Mouse (Mus musculus): Measurements from ENCODE around the gene Rab9. TPM values are rescaled to one million over a fixed set of nuclear protein-coding genes. Genes with fewer than 3 reads are reported as not detected.

The Rab9 gene
- total and polyA plus RNA-seq, 3 experiments, result 2.4 to 83.3 (median 44.6) TPM

GRCm38 (mm10) chrX:166499496-166500190, 20.0 kb upstream of the Rab9 start:
- Histone ChIP-seq H3K4me1 (ENCODE audit: insufficient read depth, low read depth, low read length) (peaks cover 2% of the 10 kb centered on the region; the same call in 1 of the 2 replicates), H3K9me3 (replicated peaks) (no peaks in the 10 kb centered on the region), H3K4me3 (ENCODE audit: low read depth, low read length) (no peak overlapping the region), H3K36me3 (replicated peaks) (peaks cover 22% of the 10 kb centered on the region), H3K27me3 (ENCODE audit: insufficient read depth, low read length) (no peaks in the 10 kb centered on the region)
- TF ChIP-seq GATA2 (IDR thresholded peaks at IDR 0.05; ENCODE audit: borderline replicate concordance, low read depth, low read length), result no peak
- no peak for DNase-seq (ENCODE audit: low spot score)
- ATAC-seq (ENCODE audit: extremely low read depth, insufficient number of reproducible peaks, low FRiP score, poor library complexity, severe bottlenecking), result no peak

GRCm38 (mm10) chrX:166497771-166498170, 18.1 kb upstream of the Rab9 start:
- TF ChIP-seq GATA2 (IDR thresholded peaks at IDR 0.05; ENCODE audit: borderline replicate concordance, low read depth, low read length), result no peak
- TF ChIP-seq POLR2AphosphoS5 (IDR thresholded peaks at IDR 0.05; ENCODE audit: insufficient replicate concordance, low read depth, low read length), result no peak
- no peak for TF ChIP-seq CTCF (IDR thresholded peaks at IDR 0.05; ENCODE audit: low read depth, low read length)
- TF ChIP-seq GATA1 (IDR thresholded peaks at IDR 0.05; ENCODE audit: borderline replicate concordance, low read length), result no peak
- no peak for TF ChIP-seq TAL1 (conservative IDR thresholded peaks at IDR 0.05; ENCODE audit: low read depth, low read length)
- Histone ChIP-seq H3K4me1 (ENCODE audit: insufficient read depth, low read depth, low read length) (peaks cover 2% of the 10 kb centered on the region; the same call in 1 of the 2 replicates), H3K9me3 (replicated peaks) (no peaks in the 10 kb centered on the region), H3K36me3 (replicated peaks) (peaks cover 9% of the 10 kb centered on the region), H3K27me3 (ENCODE audit: insufficient read depth, low read length) (no peaks in the 10 kb centered on the region), H3K4me3 (ENCODE audit: low read depth, low read length) (no peak overlapping the region)
- ATAC-seq (ENCODE audit: extremely low read depth, insufficient number of reproducible peaks, low FRiP score, poor library complexity, severe bottlenecking) (no peak), DNase-seq (ENCODE audit: low spot score) (no peak)

GRCm38 (mm10) chrX:166495052-166495451, 15.4 kb upstream of the Rab9 start:
- ATAC-seq (ENCODE audit: extremely low read depth, insufficient number of reproducible peaks, low FRiP score, poor library complexity, severe bottlenecking) (no peak), DNase-seq (ENCODE audit: low spot score) (no peak)
- no peak for TF ChIP-seq CTCF (IDR thresholded peaks at IDR 0.05; ENCODE audit: low read depth, low read length)
- TF ChIP-seq GATA1 (IDR thresholded peaks at IDR 0.05; ENCODE audit: borderline replicate concordance, low read length), result no peak
- TF ChIP-seq TAL1 (conservative IDR thresholded peaks at IDR 0.05; ENCODE audit: low read depth, low read length), result no peak
- TF ChIP-seq POLR2AphosphoS5 (IDR thresholded peaks at IDR 0.05; ENCODE audit: insufficient replicate concordance, low read depth, low read length), result no peak
- TF ChIP-seq GATA2 (IDR thresholded peaks at IDR 0.05; ENCODE audit: borderline replicate concordance, low read depth, low read length), result no peak
- no peaks in the 10 kb centered on the region for H3K27me3 ChIP-seq (ENCODE audit: insufficient read depth, low read length)
- H3K36me3 ChIP-seq (replicated peaks), result no peaks in the 10 kb centered on the region
- H3K9me3 ChIP-seq (replicated peaks), result no peaks in the 10 kb centered on the region
- peaks cover 2% of the 10 kb centered on the region; the same call in 1 of the 2 replicates for H3K4me1 ChIP-seq (ENCODE audit: insufficient read depth, low read depth, low read length)
- H3K4me3 ChIP-seq (ENCODE audit: low read depth, low read length), result no peak overlapping the region

GRCm38 (mm10) chrX:166478631-166479364, 869 bp downstream of the Rab9 start:
- peak; percentile 1 for DNase-seq (ENCODE audit: low spot score)
- no peaks in the 10 kb centered on the region for H3K9me3 ChIP-seq (replicated peaks)
- no peaks in the 10 kb centered on the region for H3K27me3 ChIP-seq (ENCODE audit: insufficient read depth, low read length)
- ATAC-seq (ENCODE audit: extremely low read depth, insufficient number of reproducible peaks, low FRiP score, poor library complexity, severe bottlenecking), result no peak
- peaks cover 30% of the 10 kb centered on the region for H3K36me3 ChIP-seq (replicated peaks)
- TF ChIP-seq POLR2AphosphoS5 (IDR thresholded peaks at IDR 0.05; ENCODE audit: insufficient replicate concordance, low read depth, low read length) (no peak), GATA2 (IDR thresholded peaks at IDR 0.05; ENCODE audit: borderline replicate concordance, low read depth, low read length) (no peak), CTCF (IDR thresholded peaks at IDR 0.05; ENCODE audit: low read depth, low read length) (no peak), TAL1 (conservative IDR thresholded peaks at IDR 0.05; ENCODE audit: low read depth, low read length) (no peak), GATA1 (IDR thresholded peaks at IDR 0.05; ENCODE audit: borderline replicate concordance, low read length) (no peak)
- peak overlapping the region; percentile 77 for H3K4me3 ChIP-seq (ENCODE audit: low read depth, low read length)
- H3K4me1 ChIP-seq (ENCODE audit: insufficient read depth, low read depth, low read length), result no peaks in the 10 kb centered on the region; the same call in 1 of the 2 replicates

- ATAC-seq (ENCODE audit: extremely low read depth, insufficient number of reproducible peaks, low FRiP score, poor library complexity, severe bottlenecking), result no peak
- no peak overlapping the region for H3K4me3 ChIP-seq (ENCODE audit: low read depth, low read length)
- H3K27me3 ChIP-seq (ENCODE audit: insufficient read depth, low read length), result no peaks in the 10 kb centered on the region
- no peaks in the 10 kb centered on the region for H3K9me3 ChIP-seq (replicated peaks)
- TF ChIP-seq GATA2 (IDR thresholded peaks at IDR 0.05; ENCODE audit: borderline replicate concordance, low read depth, low read length) (no peak), TAL1 (conservative IDR thresholded peaks at IDR 0.05; ENCODE audit: low read depth, low read length) (no peak), GATA1 (IDR thresholded peaks at IDR 0.05; ENCODE audit: borderline replicate concordance, low read length) (no peak), CTCF (IDR thresholded peaks at IDR 0.05; ENCODE audit: low read depth, low read length) (no peak), POLR2AphosphoS5 (IDR thresholded peaks at IDR 0.05; ENCODE audit: insufficient replicate concordance, low read depth, low read length) (no peak)
- no peak for DNase-seq (ENCODE audit: low spot score)
- no peaks in the 10 kb centered on the region; the same call in 1 of the 2 replicates for H3K4me1 ChIP-seq (ENCODE audit: insufficient read depth, low read depth, low read length)
- H3K36me3 ChIP-seq (replicated peaks), result peaks cover 37% of the 10 kb centered on the region
These were observed 2.3 kb downstream of the Rab9 start for GRCm38 (mm10) chrX:166477393-166477792.

- H3K36me3 ChIP-seq (replicated peaks), result peaks cover 68% of the 10 kb centered on the region
- no peaks in the 10 kb centered on the region for H3K27me3 ChIP-seq (ENCODE audit: insufficient read depth, low read length)
- ATAC-seq (ENCODE audit: extremely low read depth, insufficient number of reproducible peaks, low FRiP score, poor library complexity, severe bottlenecking), result no peak
- no peaks in the 10 kb centered on the region; the same call in none of the 2 replicates for H3K4me1 ChIP-seq (ENCODE audit: insufficient read depth, low read depth, low read length)
- no peak for DNase-seq (ENCODE audit: low spot score)
- TF ChIP-seq CTCF (IDR thresholded peaks at IDR 0.05; ENCODE audit: low read depth, low read length), result no peak
- TF ChIP-seq GATA2 (IDR thresholded peaks at IDR 0.05; ENCODE audit: borderline replicate concordance, low read depth, low read length), result no peak
- no peak overlapping the region for H3K4me3 ChIP-seq (ENCODE audit: low read depth, low read length)
- no peaks in the 10 kb centered on the region for H3K9me3 ChIP-seq (replicated peaks)
These were observed 7.1 kb downstream of the Rab9 start for GRCm38 (mm10) chrX:166472612-166473011.
